Mouse (Mus musculus) gonadal fat pad, adult 2 months (tissue): ENCODE data around the gene Olfr125. TPM values are rescaled to one million over a fixed set of nuclear protein-coding genes. Genes with fewer than 3 reads are reported as not detected.

Experiments
- DNase-seq: peaks from one replicate; pipeline ENCODE4 v3.0.0-alpha.2; 2012; ENCODE audit warnings: low read depth
- polyA plus RNA-seq: library from polyadenylated mRNA; depleted of rRNA; stranded (reverse); fragments of >200 nt; gene quantifications from 2 replicates; pipeline ENCODE4 v1.2.3, GENCODE M21; 2012; rRNA removed

Olfr125 gene
- not detected in 2 replicates for polyA plus RNA-seq

DNA sequence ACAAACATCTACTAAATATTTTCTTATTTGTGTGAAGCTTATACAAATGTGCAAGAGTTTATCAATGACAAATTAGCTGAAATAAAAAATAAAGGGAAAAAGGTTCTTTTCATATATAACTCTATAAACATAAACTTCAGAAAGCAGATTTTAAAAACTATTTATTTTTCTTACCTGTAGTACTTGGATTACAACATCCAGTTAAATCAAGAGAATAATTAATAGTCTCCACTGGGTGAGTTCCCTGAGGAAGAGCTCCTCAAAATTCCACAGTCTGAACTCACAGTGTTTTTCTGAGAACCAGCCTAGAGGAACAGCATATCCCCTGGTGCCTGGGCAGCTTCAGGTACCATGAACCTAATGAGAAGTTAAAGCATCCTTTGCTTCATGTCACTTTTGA lies at the start of gene Olfr125:
Olfr125 (plus strand) TSS at position 301 of the 400 bp plus-strand sequence.
- no peak for DNase-seq

DNA sequence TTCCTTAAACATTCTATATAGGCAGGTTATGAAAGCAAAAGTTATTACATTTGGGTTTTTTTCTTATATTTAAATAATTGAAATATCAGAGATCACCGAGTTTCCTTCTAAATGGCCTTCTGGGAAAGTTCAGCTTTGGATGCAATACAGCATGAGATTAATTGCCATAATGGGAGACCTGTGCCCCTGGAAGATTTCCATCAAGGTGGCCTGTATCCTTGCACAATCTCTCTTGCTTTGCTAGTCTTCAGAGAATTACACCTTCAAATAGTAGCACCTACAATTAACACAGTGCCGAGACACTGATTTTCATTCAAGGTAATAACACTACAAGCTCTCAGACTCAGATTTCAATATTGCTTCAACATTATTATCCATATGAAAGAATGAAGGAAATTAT lies 39.5 kb upstream of the Olfr125 start, which contains the start of gene Olfr123:
Olfr123 (plus strand) TSS at position 301 of the 400 bp plus-strand sequence.
- no peak for DNase-seq

DNA sequence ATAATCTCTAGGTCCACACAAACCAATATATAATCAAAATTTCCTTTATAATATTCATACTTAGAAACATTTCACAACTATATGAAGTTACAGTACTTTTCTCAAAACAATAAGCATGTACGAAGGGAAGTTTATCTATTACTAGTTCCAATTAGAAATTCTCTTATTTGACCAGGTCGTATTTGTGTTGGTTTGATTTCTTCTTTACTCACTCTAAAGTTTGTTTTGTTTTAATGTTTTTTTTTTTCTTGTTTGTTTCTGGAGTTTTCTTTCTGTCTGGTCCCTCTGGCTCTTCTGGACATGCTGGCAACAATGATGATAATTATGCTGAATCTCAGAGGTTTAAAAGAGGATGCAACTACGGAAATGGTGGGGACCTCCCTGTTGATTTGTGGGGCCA lies 33.2 kb upstream of the Olfr125 start, which contains the start of gene Olfr124:
Olfr124 (plus strand) TSS at position 301 of the 400 bp plus-strand sequence.
- DNase-seq, result no peak

DNA sequence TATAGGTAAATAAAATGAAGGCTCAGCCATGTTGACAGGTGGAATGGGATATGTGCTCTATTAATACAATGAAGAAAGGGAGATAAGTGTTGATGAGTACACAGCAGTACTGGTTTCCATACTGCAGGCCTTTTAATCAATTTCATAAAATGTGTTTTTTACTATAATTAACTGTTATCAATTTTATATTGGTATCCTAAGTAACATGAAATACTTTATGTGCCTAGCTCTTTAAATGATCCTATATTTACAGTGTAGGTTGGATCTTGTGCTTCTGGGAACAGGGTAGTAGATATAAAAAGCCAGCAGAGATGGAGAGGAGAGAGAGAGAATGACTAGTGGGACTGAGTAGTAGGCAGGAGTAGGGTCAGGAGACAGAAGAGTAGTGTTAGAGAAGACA lies 14.4 kb downstream of the Olfr125 start, which contains the start of gene Olfr126:
Olfr126 (plus strand) TSS at position 301 of the 400 bp plus-strand sequence.
- DNase-seq, result no peak

DNA sequence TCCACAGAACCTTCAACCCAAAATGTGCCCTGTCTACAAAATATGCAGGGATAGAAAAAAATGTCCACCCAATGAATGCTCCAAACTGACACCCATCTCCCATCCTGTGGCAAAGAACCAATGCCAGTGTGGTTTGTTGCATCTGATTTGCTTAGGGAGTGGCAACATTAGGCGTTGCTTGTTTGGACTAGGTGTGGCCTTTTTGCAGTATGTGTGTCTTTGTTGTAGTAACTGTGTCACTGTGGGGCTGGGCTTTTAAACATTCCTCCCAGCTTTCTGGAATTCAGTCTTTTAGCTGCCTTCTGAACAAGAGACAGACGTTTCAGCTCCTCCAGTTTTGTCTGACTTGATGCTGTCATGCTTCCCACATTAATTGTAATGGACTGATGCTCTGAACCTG lies 31.2 kb downstream of the Olfr125 start:
- no peak for DNase-seq

DNA sequence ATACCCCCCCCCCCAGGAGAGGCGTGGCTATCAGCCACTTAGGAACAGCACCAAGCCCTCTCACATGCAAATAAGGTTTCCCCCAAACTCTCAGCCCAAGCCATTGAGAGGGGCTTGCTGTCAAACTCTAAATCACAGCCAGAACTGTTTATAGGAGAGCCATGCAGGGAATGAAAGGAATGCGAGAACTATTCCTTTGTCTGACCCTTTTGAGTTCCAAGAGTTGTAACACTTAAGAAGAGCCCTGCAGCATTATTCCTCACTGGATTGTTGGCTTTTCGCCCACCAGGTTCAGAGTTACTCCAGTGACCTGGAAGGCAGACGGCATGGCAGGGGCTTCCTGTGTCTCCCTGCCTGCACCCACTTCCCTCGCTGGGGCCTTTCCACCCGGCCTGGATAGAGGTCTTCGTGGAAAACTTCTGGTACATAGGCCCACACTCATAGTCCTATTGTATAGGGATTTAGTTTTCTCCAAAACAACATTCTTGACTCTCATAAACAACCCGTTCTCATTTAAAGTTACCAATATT lies 37.0 kb downstream of the Olfr125 start:
- no peak for DNase-seq

DNA sequence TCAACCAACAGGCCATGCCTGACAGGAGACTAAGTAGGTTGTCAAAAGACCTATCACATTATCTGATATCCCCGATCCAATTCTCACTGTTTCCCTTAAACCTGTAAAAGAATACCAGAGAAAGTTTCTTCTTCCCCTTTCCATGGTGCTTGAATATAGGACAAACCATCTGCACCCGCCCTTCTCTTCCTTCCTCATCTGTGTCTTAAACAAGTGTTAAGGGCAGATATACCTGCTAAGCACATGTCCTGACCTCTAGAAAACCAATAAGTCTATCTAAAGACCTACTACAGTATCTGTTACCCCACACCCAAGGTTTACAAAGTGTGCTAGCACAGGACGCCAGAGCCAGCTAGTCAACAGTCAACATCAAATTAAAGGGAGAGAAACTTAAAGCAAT lies 41.1 kb downstream of the Olfr125 start:
- DNase-seq, result no peak

Other genes with a start within 250 kb of the Olfr125 start
- not detected in 2 replicates for gene Olfr114, start 240.2 kb upstream of the Olfr125 start, polyA plus RNA-seq
- not detected in 2 replicates for gene Olfr115, start 205.8 kb upstream of the Olfr125 start, polyA plus RNA-seq
- gene Olfr116, start 205.8 kb upstream of the Olfr125 start, polyA plus RNA-seq, result not detected in 2 replicates
- gene Olfr117, start 169.2 kb upstream of the Olfr125 start, polyA plus RNA-seq, result not detected in 2 replicates
- gene Olfr118, start 166.0 kb upstream of the Olfr125 start, polyA plus RNA-seq, result not detected in 2 replicates
- not detected in 2 replicates for gene Olfr119, start 136.4 kb upstream of the Olfr125 start, polyA plus RNA-seq
- gene Olfr120, start 111.1 kb upstream of the Olfr125 start, polyA plus RNA-seq, result not detected in 2 replicates
- not detected in 2 replicates for gene Olfr121, start 84.1 kb upstream of the Olfr125 start, polyA plus RNA-seq
- not detected in 2 replicates for gene Olfr122, start 64.3 kb upstream of the Olfr125 start, polyA plus RNA-seq
- not detected in 2 replicates for gene Olfr123, start 39.4 kb upstream of the Olfr125 start, polyA plus RNA-seq
- not detected in 2 replicates for gene Olfr124, start 33.1 kb upstream of the Olfr125 start, polyA plus RNA-seq
- gene Olfr126, start 14.5 kb downstream of the Olfr125 start, polyA plus RNA-seq, result not detected in 2 replicates
- not detected in 2 replicates for gene Olfr127, start 67.5 kb downstream of the Olfr125 start, polyA plus RNA-seq
- gene Olfr128, start 87.6 kb downstream of the Olfr125 start, polyA plus RNA-seq, result not detected in 2 replicates
- not detected in 2 replicates for gene Olfr761, start 120.1 kb downstream of the Olfr125 start, polyA plus RNA-seq
- gene Olfr129, start 227.1 kb downstream of the Olfr125 start, polyA plus RNA-seq, result not detected in 2 replicates
- not detected in 2 replicates for gene Olfr130, start 231.0 kb downstream of the Olfr125 start, polyA plus RNA-seq